ENCODE assay signal across 16 mouse cellular contexts in genomic region chr13:23914376-23915167, GRCm38 (mm10). TPM values are rescaled to one million over a fixed set of nuclear protein-coding genes. Genes with fewer than 3 reads are reported as not detected.
A peak's percentile ranks its signal among the peaks of the same experiment; 100 is the strongest.
DNase-seq lines count a peak whose midpoint lies in the region; ATAC-seq and TF ChIP-seq lines count a peak whose summit lies in the region.
"Had no signal": no experiment of that assay in that cellular context is flagged by ENCODE, and none has a peak within 500 bp of the region (broad histone marks: within the 10 kb centered on the region; RNA-seq: fewer than 3 reads in every experiment).

Gene Slc17a4 (minus strand): TSS chr13:23915009.

- TF ChIP-seq RAD21 in MEL (IDR thresholded peaks at IDR 0.05; ENCODE audit: low read depth, low read length) = no peak

- no peaks in the 10 kb centered on the region for H3K9me3 ChIP-seq in MEL (replicated peaks; ENCODE audit: insufficient read depth, low read length)
- no peaks in the 10 kb centered on the region for H3K9me3 ChIP-seq in intestine, embryonic 15.5 days
- H3K9me3 ChIP-seq in forebrain, embryonic 11.5 days (ENCODE audit: control insufficient read depth, low read length) = no peaks in the 10 kb centered on the region
- H3K9me3 ChIP-seq: embryonic facial prominence, embryonic 13.5 days; G1E; limb, embryonic 13.5 days; midbrain, embryonic 12.5 days had no signal

- H3K4me1 ChIP-seq in MEL (ENCODE audit: control insufficient read depth in 1 of 2, insufficient read depth in 2 of 2, low read length in 2 of 2) = peaks cover 26 to 45% of the 10 kb centered on the region in 2 experiments
- H3K4me1 ChIP-seq in intestine, embryonic 15.5 days (replicated peaks) = peaks cover 12% of the 10 kb centered on the region; the same call in 1 of the 2 replicates
- H3K4me1 ChIP-seq in forebrain, embryonic 11.5 days (replicated peaks; ENCODE audit: control insufficient read depth, insufficient read depth, low read length) = no peaks in the 10 kb centered on the region
- H3K4me1 ChIP-seq: embryonic facial prominence, embryonic 13.5 days; limb, embryonic 13.5 days; midbrain, embryonic 12.5 days had no signal

- H3K27ac ChIP-seq in MEL (ENCODE audit: control insufficient read depth, low read depth, low read length) = peak within 1 kb of the TSS; percentile 93
- H3K27ac ChIP-seq in intestine, embryonic 15.5 days = peak within 1 kb of the TSS; percentile 84
- no peak within 1 kb of the TSS for H3K27ac ChIP-seq in forebrain, embryonic 11.5 days (ENCODE audit: low read depth, low read length)
- H3K27ac ChIP-seq: embryonic facial prominence, embryonic 13.5 days; limb, embryonic 13.5 days; midbrain, embryonic 12.5 days had no signal

- H3K4me3 ChIP-seq in MEL (ENCODE audit: control insufficient read depth in 1 of 2, insufficient read depth in 1 of 2, low read depth in 2 of 2, low read length in 2 of 2) = peak within 1 kb of the TSS; percentile 33 to 39
- H3K4me3 ChIP-seq in intestine, embryonic 15.5 days (replicated peaks) = peak within 1 kb of the TSS; percentile 33
- H3K4me3 ChIP-seq in forebrain, embryonic 11.5 days (ENCODE audit: low read depth, low read length) = no peak within 1 kb of the TSS
- H3K4me3 ChIP-seq: embryonic facial prominence, embryonic 13.5 days; limb, embryonic 13.5 days; midbrain, embryonic 12.5 days had no signal

- H3K36me3 ChIP-seq in MEL (ENCODE audit: control insufficient read depth in 1 of 2, insufficient read depth in 2 of 2, low read length in 2 of 2) = peaks cover 0 to 46% of the 10 kb centered on the region in 2 experiments; a peak in 2 of 4 replicates
- no peaks in the 10 kb centered on the region for H3K36me3 ChIP-seq in intestine, embryonic 15.5 days
- no peaks in the 10 kb centered on the region for H3K36me3 ChIP-seq in forebrain, embryonic 11.5 days (ENCODE audit: control insufficient read depth, insufficient read depth, low read length)
- H3K36me3 ChIP-seq: embryonic facial prominence, embryonic 13.5 days; G1E; limb, embryonic 13.5 days; midbrain, embryonic 12.5 days had no signal

- no peaks in the 10 kb centered on the region for H3K79me2 ChIP-seq in MEL (ENCODE audit: control insufficient read depth, insufficient read depth, low read length, poor library complexity)

- peak within 1 kb of the TSS; percentile 37 for H3K9ac ChIP-seq in MEL (ENCODE audit: control insufficient read depth, low read depth, low read length, poor library complexity, severe bottlenecking)
- no peak within 1 kb of the TSS for H3K9ac ChIP-seq in intestine, embryonic 15.5 days
- H3K9ac ChIP-seq in forebrain, embryonic 11.5 days (ENCODE audit: low read length) = no peak within 1 kb of the TSS
- H3K9ac ChIP-seq: embryonic facial prominence, embryonic 13.5 days; limb, embryonic 13.5 days; midbrain, embryonic 12.5 days had no signal

- peak; percentile 84 to 86 for TF ChIP-seq EP300 in MEL (IDR thresholded peaks at IDR 0.05; ENCODE audit: low read depth in 1 of 2, low read length in 2 of 2)

- no peaks in the 10 kb centered on the region for H3K27me3 ChIP-seq in MEL (ENCODE audit: control insufficient read depth in 1 of 2, insufficient read depth in 2 of 2, low read length in 2 of 2)
- H3K27me3 ChIP-seq in intestine, embryonic 15.5 days (replicated peaks) = no peaks in the 10 kb centered on the region
- no peaks in the 10 kb centered on the region for H3K27me3 ChIP-seq in forebrain, embryonic 11.5 days (ENCODE audit: control insufficient read depth, insufficient read depth, low read length)
- H3K27me3 ChIP-seq: embryonic facial prominence, embryonic 13.5 days; limb, embryonic 13.5 days; midbrain, embryonic 12.5 days had no signal

- peak; percentile 83 for ATAC-seq in intestine, embryonic 15.5 days
- no peak for ATAC-seq in forebrain, embryonic 11.5 days (replicated peaks; ENCODE audit: low FRiP score)

- H3K4me2 ChIP-seq in intestine, embryonic 15.5 days (replicated peaks) = peak within 1 kb of the TSS; percentile 44
- no peak within 1 kb of the TSS for H3K4me2 ChIP-seq in forebrain, embryonic 11.5 days (ENCODE audit: low read depth, low read length, severe bottlenecking)
- H3K4me2 ChIP-seq: embryonic facial prominence, embryonic 13.5 days; limb, embryonic 13.5 days; midbrain, embryonic 12.5 days had no signal

- no peak for TF ChIP-seq CTCF in MEL (IDR thresholded peaks at IDR 0.05 in 2 of 3, conservative IDR thresholded peaks at IDR 0.05 in 1 of 3; ENCODE audit: control insufficient read depth in 1 of 3, insufficient read depth in 1 of 3, low read depth in 2 of 3, low read length in 3 of 3, poor library complexity in 1 of 3, severe bottlenecking in 1 of 3)

- 28% methylated on average over 9 of the region's 9 CpGs for WGBS in intestine, embryonic 15.5 days
- 75% methylated on average over 9 of the region's 9 CpGs for WGBS in forebrain, embryonic 11.5 days

- TF ChIP-seq POLR2A in MEL (IDR thresholded peaks at IDR 0.05; ENCODE audit: control insufficient read depth in 1 of 2, insufficient read depth in 1 of 2, low read depth in 1 of 2, low read length in 2 of 2, poor library complexity in 1 of 2) = no peak

- peak; percentile 24 for DNase-seq in adrenal gland, postnatal 10 days
- no peak for DNase-seq in adrenal gland, adult 18-20 months (ENCODE audit: low spot score in 2 of 2)
- peak; percentile 83 for DNase-seq in MEL (ENCODE audit: low read depth, low spot score)
- DNase-seq in kidney, postnatal 4 days = peak; percentile 41 to 61
- DNase-seq in retina, embryonic 14.5 days (ENCODE audit: low spot score) = no peak
- no peak for DNase-seq in embryo, embryonic 9.5 days (ENCODE audit: extremely low spot score)
- DNase-seq in forebrain, embryonic 11.5 days (ENCODE audit: low spot score) = no peak
- DNase-seq: cerebellum, adult 9-10 months had no signal

TF ChIP-seq in MEL, 35 proteins besides CTCF, POLR2A, EP300 and RAD21:
- TF ChIP-seq ETS1 (IDR thresholded peaks at IDR 0.05; ENCODE audit: low read depth, low read length) = peak; percentile 93
- peak; percentile 82 for TF ChIP-seq TCF12 (IDR thresholded peaks at IDR 0.05; ENCODE audit: low read depth, low read length)
- peak; percentile 60; the same call in 1 of the 2 replicates for TF ChIP-seq BHLHE40 (IDR thresholded peaks at IDR 0.05; ENCODE audit: borderline replicate concordance, low read depth, low read length)
- TF ChIP-seq MYB (IDR thresholded peaks at IDR 0.05; ENCODE audit: low read depth, low read length) = 0 out of 2 replicates have a peak, but pooled peaks have one; percentile 23
- TF ChIP-seq GATA1 (IDR thresholded peaks at IDR 0.05; ENCODE audit: low read depth, low read length) = peak; percentile 83
- TF ChIP-seq MAFK (IDR thresholded peaks at IDR 0.05; ENCODE audit: borderline replicate concordance, low read depth, low read length) = 0 out of 2 replicates have a peak, but pooled peaks have one; percentile 19
- no peak for TF ChIP-seq MYC (IDR thresholded peaks at IDR 0.05; ENCODE audit: low read depth, low read length)
- peak; percentile 79 for TF ChIP-seq TAL1 (IDR thresholded peaks at IDR 0.05; ENCODE audit: low read length)
- TF ChIP-seq SIN3A (IDR thresholded peaks at IDR 0.05; ENCODE audit: low read length) = peak; percentile 56
- TF ChIP-seq MXI1 (IDR thresholded peaks at IDR 0.05; ENCODE audit: low read depth, low read length) = 0 out of 2 replicates have a peak, but pooled peaks have one; percentile 39
- no peak for TF ChIP-seq TBP (IDR thresholded peaks at IDR 0.05; ENCODE audit: low read depth, low read length)
- no peak for TF ChIP-seq USF2 (IDR thresholded peaks at IDR 0.05; ENCODE audit: borderline replicate concordance in 1 of 2, insufficient read depth in 1 of 2, low read depth in 1 of 2, low read length in 2 of 2)
- no peak for TF ChIP-seq CHD2 (IDR thresholded peaks at IDR 0.05; ENCODE audit: low read length)
- no peak for TF ChIP-seq UBTF (IDR thresholded peaks at IDR 0.05; ENCODE audit: borderline replicate concordance, insufficient read depth, low read depth, low read length)
- peak; percentile 80 for TF ChIP-seq RCOR1 (IDR thresholded peaks at IDR 0.05; ENCODE audit: low read depth, low read length)

RNA-seq across cellular contexts. Expression of gene Slc17a4, which starts in this region (rescaled TPM):
- 1 to 10 TPM; 3.3 to 5.6 TPM for total RNA-seq in adrenal gland, postnatal 10 days (2021)
- under 1 TPM in 1 of 2 experiments, not detected in 1; 0.53 TPM for total RNA-seq in adrenal gland, adult 18-20 months (2021)
- 0.20 TPM in 1 of 2 replicates, not detected in the other for total RNA-seq in MEL (2012; rRNA removed)
- under 1 TPM in 1 of 2 experiments, not detected in 1; 0.54 TPM for polyA plus RNA-seq in MEL (2012; ENCODE audit: insufficient read depth in 1 of 2, insufficient read length in 2 of 2, low read depth in 1 of 2, low replicate concordance in 2 of 2, missing spikeins in 1 of 2)
- 17.0 and 19.6 TPM in 2 replicates for polyA plus RNA-seq in intestine, embryonic 15.5 days (2015; fragmentation: Nextera tagmentation; extraction: Ambion mirVana)
- not detected in 2 replicates for polyA plus RNA-seq in forebrain, embryonic 11.5 days (2014; fragmentation: Nextera tagmentation; extraction: Ambion mirVana)
- total RNA-seq: hematopoietic stem cell, adult 5-6 weeks; layer of hippocampus, postnatal 10 days; neutrophil, adult 5-6 weeks had no signal
- polyA plus RNA-seq: embryonic facial prominence, embryonic 13.5 days; G1E; limb, embryonic 13.5 days; midbrain, embryonic 12.5 days had no signal

Comparison
In these comparisons a context has a peak if more than half of its experiments do, and no peak if none do; other contexts are left out.
1. RNA of gene Slc17a4 (polyA plus RNA-seq): 17.0 to 19.6 TPM in intestine, embryonic 15.5 days; 0.54 TPM in MEL and not detected in forebrain, embryonic 11.5 days; every median in the first group is over 10 times any median in the second.
2. DNase-seq: peak in adrenal gland, postnatal 10 days (single experiment) and kidney, postnatal 4 days (2 of 2); none in adrenal gland, adult 18-20 months (0 of 2), retina, embryonic 14.5 days (single experiment), embryo, embryonic 9.5 days (single experiment) and forebrain, embryonic 11.5 days (single experiment).
3. Peak in DNase-seq, H3K4me3 ChIP-seq, H3K27ac ChIP-seq and H3K9ac ChIP-seq in MEL; RNA of the gene not detected or under 1 TPM.